Mouse (Mus musculus) A20 (cell line): ENCODE measurements around the gene Sgpp2.

Experiments
- DNase-seq: peaks from one replicate; pipeline ENCODE4 v3.0.0-alpha.2; 2011; ENCODE audit warnings: low read depth, low spot score

The Sgpp2 gene

DNA sequence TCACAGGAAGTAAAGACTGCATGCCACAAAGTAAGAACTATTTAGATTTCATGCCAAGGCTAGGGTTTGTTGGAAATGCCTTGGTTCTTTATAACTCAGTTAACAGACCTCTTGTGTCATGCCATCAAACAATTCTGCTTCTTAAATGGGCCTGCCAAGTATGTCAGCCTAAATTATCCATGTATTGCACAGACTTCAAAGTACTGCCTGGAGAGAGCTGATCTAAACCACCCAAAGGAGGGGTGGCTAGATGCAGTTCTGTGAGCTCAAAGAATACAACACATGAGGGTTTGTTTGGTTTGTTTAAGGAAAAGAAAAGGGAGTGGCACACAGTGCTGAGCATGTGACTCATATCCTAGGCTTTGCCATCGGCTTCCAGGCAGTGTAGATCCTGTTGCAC is 137.9 kb downstream of the Sgpp2 start:
- DNase-seq = no peak

DNA sequence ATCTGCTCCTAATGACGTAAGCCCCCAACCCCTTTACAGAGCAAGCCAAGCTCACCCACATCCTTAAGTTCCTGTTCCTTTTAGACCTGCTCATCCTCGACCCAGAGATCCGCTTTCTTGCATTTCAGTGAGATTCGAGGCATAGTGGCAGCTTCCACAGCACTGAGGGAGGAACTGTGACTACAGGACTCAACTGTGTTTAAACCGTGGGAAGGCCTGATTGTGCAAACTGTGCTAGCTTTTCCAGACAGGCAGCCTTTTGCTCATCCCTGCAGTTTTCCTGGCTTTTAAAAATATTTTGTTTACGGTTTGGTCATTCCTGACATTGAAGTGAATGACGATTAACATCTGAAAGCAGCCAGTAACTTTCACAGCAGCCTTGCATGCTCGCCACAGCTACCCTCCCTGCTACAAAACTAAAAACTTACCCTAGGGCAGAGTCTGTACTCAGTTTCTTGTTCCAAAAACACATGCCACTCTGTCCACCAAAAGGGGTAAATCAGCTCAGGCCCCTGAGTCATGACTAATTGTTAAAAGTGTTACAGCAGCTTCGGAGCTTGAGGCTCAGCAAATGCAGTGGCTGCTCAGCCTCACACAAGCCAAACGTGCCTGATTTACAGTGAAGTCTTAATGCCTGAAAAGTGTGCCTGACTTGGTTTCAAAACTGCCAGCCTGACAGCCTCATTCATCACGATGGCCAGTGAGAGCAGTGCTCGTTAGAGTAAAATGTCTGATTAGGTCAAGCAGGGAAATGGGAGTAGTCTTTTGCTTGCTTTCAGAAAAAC is 141.1 kb downstream of the Sgpp2 start:
- DNase-seq = no peak

DNA sequence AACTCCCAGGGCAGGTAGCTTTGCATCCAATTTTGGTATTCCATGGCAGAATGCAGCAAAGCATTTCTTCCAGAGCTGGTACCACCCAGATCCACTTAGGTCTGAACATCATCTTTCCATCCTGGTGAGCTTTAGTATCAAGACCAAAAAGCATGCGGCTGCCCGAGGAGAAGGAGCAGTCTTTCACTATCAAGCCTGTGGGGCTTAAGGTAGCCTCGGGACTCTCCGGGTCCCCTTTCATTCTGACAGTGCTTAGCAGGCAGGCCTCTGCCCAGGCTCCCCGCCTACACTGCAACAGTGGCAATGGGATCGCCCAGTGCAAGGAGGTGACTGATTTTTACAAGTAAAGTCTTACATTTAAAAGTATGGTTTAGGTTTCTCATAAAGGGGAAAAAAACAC is 142.4 kb downstream of the Sgpp2 start:
- DNase-seq = no peak

DNA sequence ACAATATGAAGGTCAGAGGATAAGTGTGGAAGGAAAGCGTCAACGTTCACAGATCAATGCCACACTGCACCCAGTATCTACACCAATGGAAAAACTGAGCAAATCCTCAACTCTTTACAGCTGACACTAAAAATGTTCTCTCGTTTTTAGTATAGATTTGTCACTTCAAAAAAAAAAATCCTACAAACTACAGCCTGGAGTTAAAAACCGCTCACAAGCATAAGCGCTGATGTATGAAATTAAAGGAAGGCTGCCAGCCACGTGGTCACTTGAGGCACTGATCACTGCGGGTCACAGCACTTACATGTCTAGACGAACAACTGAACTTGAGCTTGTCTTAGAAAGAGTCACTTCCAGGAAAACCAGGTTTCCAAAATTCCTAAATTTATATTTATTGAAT is 143.7 kb downstream of the Sgpp2 start:
- DNase-seq = no peak

DNA sequence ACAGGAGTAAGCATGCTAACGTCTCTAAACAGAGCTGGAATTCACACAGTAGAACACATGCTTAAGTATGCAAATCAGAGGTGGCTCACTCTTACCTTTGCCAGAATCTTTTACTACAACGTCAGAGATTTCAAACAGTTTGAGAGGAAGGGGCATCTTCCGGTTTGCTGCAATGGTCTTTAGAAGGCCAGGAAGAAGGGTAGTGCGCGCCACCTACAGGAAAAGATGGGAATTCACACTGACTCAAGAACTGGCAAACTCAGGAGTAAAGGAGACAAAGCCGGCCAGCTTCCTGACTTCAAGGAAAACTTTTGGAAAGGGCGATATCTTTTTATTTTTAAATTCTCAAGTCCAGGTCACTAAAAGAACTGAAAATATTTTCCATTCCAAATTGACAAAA is 144.5 kb downstream of the Sgpp2 start:
- DNase-seq = peak; percentile 35
